Mouse (Mus musculus): ENCODE measurements around the gene Kcnk5.

DNA sequence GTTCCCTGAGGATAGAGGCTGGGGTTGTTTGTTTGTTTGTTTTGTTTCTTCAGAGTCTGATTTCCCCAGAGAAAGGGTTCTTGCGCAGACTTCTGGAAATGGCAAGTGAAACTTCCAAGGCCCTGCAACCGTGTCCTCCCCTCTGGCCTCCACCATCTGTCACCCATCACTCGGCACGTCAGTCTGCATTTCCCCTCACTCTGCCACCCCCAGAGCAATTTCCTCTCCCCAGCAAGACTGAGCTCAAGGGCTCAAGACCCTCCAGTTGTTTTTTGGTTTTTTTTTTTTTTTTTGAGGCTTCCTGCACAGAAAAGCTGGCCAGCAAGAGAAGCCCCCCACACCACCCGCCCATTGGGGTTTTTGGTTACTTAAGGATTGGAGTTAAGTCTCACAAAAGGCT is 9.1 kb downstream of the Kcnk5 start:
- TF ChIP-seq POLR2A (IDR thresholded peaks at IDR 0.05; ENCODE audit: control insufficient read depth, extremely low read depth, insufficient read depth, low read length, poor library complexity) = no peak
- TF ChIP-seq CTCF (IDR thresholded peaks at IDR 0.05; ENCODE audit: borderline replicate concordance, control insufficient read depth, extremely low read depth, insufficient read depth, low read length, poor library complexity) = no peak

Measured in thymus, adult 2 months (tissue).